Mouse (Mus musculus) limb, embryonic 14.5 days (tissue): ENCODE measurements at regions not wholly inside any gene's neighbourhood (a gene's known extent, or its start where the extent isn't known, plus 50 kb on each side); places are given as distances from the start of the nearest gene placed in this dataset.
"Not testable (repeated sequence)": the region's sequence is repeated elsewhere in the genome, so short reads cannot be mapped to it uniquely, and the experiment has no call there.

Experiments
- ATAC-seq: fragments of 200-750 bp; cut with Nextera tagmentation; 2 replicates; pipeline ENCODE4 v1.8.0; 2017; ENCODE audit warnings: low read depth, moderate number of reproducible peaks, moderate TSS enrichment; ENCODE audit not compliant: low FRiP score
- DNase-seq: peaks from one replicate; pipeline ENCODE4 v3.0.0-alpha.2; 2015; ENCODE audit warnings: low spot score
- H3K27ac ChIP-seq: fragments of 300-500 bp; sonication (generic); replicated peaks from 2 replicates; pipeline ENCODE4 v1.5.1; 2014; ENCODE audit warnings: low read depth, mild to moderate bottlenecking, low read length, moderate library complexity, mixed read lengths
- H3K27me3 ChIP-seq: fragments of 300-500 bp; sonication (generic); 2 replicates; pipeline ENCODE4 v1.6.1; 2014; ENCODE audit warnings: low read length, mixed read lengths; ENCODE audit not compliant: control insufficient read depth, insufficient read depth
- H3K36me3 ChIP-seq: fragments of 300-500 bp; sonication (generic); 2 replicates; pipeline ENCODE4 v1.6.1; 2014; ENCODE audit warnings: mild to moderate bottlenecking, low read length, moderate library complexity, mixed read lengths; ENCODE audit not compliant: control insufficient read depth, insufficient read depth
- H3K4me1 ChIP-seq: fragments of 300-500 bp; sonication (generic); 2 replicates; pipeline ENCODE4 v1.6.1; 2014; ENCODE audit warnings: antibody characterized with exemption, low read length, mixed read lengths; ENCODE audit not compliant: control insufficient read depth, insufficient read depth
- H3K4me2 ChIP-seq: fragments of 300-500 bp; sonication (generic); replicated peaks from 2 replicates; pipeline ENCODE4 v1.6.1; 2014; ENCODE audit warnings: low read depth, mild to moderate bottlenecking, low read length, moderate library complexity; ENCODE audit not compliant: severe bottlenecking
- H3K4me3 ChIP-seq: fragments of 300-500 bp; sonication (generic); replicated peaks from 2 replicates; pipeline ENCODE4 v1.5.1; 2014; ENCODE audit warnings: low read length
- H3K9ac ChIP-seq: fragments of 300-500 bp; sonication (generic); 2 replicates; pipeline ENCODE4 v1.6.1; 2014; ENCODE audit warnings: mild to moderate bottlenecking, low read depth, low read length, moderate library complexity; ENCODE audit not compliant: severe bottlenecking
- H3K9me3 ChIP-seq: fragments of 300-500 bp; sonication (generic); 2 replicates; pipeline ENCODE4 v1.6.1; 2016; ENCODE audit warnings: low read length; ENCODE audit not compliant: control insufficient read depth
- POLR2A ChIP-seq: fragments of 200-500 bp; IDR thresholded peaks from 2 replicates; pipeline ENCODE4 v1.8.0; 2012; ENCODE audit warnings: inconsistent platforms, mild to moderate bottlenecking, moderate library complexity, borderline replicate concordance; ENCODE audit not compliant: insufficient read depth, insufficient read length; ENCODE audit errors: extremely low read depth
- WGBS: fragments of 180-500 bp; shearing (Covaris S2); extraction: QIAGEN DNeasy Blood & Tissue Kit; methylation state at CpG from one replicate; pipeline ENCODE4 v1.1.7; 2014; 5-methylcytosine and 5-hydroxymethylcytosine counted together

DNA sequence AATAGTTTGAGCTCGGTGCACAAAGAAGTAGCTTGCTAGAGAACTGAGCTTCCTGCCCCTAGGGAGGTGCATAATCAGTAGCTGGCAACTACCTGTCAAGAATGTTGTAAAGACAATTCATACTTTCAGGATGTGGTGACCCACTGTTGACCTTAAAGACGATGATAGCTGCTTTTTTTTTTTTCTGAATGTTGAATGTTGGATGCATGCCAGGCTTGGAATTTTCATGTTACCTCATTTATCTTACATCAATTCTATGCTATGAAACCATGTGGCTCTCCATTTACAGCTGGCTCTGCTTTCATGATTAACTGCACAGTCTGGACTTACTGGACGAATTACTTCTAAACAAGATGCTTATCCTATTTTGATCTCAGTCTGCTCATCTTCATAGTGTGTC lies 143.2 kb upstream of the Cldn34b3 start:
- H3K27me3 ChIP-seq = no peaks in the 10 kb centered on the region
- no peaks in the 10 kb centered on the region for H3K9me3 ChIP-seq
- 36% methylated on average over 3 of the region's 3 CpGs for WGBS
- no peak overlapping the region for H3K4me3 ChIP-seq
- H3K9ac ChIP-seq = no peak overlapping the region
- no peaks in the 10 kb centered on the region for H3K36me3 ChIP-seq
- ATAC-seq (no peak), DNase-seq (peak; percentile 36)
- no peak overlapping the region for H3K4me2 ChIP-seq
- no peak overlapping the region for H3K27ac ChIP-seq
- H3K4me1 ChIP-seq = no peaks in the 10 kb centered on the region
- no peak for TF ChIP-seq POLR2A

DNA sequence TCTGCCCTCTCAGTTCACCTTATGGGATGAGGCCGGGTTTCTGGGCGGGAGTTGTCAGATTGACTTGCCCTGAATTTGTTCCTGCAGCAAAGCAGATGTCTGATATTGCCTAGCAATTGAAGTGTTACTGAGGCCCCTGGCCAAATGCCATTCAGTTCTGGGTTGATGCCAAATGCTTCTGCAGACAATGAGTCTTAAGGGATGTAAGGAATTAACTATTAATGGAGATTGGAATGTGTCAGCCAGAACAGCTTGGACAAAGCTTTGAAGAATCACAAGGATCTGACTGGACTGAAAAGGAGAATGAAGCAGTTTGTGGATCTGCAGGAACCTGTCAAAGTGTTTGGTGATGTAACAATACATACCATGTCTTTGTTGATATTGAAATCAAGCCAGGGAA lies 140.7 kb upstream of the Cldn34b3 start:
- no peak overlapping the region for H3K4me3 ChIP-seq
- no peak for TF ChIP-seq POLR2A
- no peaks in the 10 kb centered on the region for H3K27me3 ChIP-seq
- H3K4me2 ChIP-seq = no peak overlapping the region
- H3K36me3 ChIP-seq = no peaks in the 10 kb centered on the region
- no peaks in the 10 kb centered on the region for H3K4me1 ChIP-seq
- no peak for ATAC-seq
- H3K9me3 ChIP-seq = no peaks in the 10 kb centered on the region
- H3K27ac ChIP-seq = no peak overlapping the region
- DNase-seq = peak; percentile 66
- no peak overlapping the region for H3K9ac ChIP-seq
- 25% methylated on average over 2 of the region's 2 CpGs for WGBS

DNA sequence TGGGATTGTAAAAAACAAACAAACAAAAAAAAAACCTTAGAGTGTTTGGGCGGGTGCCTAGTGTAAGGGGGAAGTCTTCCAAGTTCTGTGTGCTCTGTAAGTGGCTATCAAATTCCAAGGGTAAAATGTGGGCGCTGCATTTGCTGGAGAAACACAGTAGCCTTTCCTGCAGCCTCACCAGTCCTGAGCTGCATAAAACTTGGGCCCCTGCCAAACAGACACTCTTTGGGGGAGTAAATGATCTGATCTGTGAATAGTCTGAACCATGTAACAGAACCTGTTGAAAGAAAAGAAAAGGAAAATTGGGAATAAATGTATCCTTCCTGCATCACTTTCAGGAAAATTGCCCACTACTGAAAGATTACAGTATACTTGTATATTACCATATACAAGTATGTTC lies 126.4 kb upstream of the Cldn34b3 start:
- no peak overlapping the region for H3K27ac ChIP-seq
- no peaks in the 10 kb centered on the region for H3K27me3 ChIP-seq
- H3K4me3 ChIP-seq = no peak overlapping the region
- DNase-seq (peak; percentile 29), ATAC-seq (no peak)
- no peaks in the 10 kb centered on the region for H3K4me1 ChIP-seq
- no peak for TF ChIP-seq POLR2A
- no peaks in the 10 kb centered on the region for H3K36me3 ChIP-seq
- H3K9ac ChIP-seq = no peak overlapping the region
- no peak overlapping the region for H3K4me2 ChIP-seq
- H3K9me3 ChIP-seq = no peaks in the 10 kb centered on the region
- WGBS = 27% methylated on average over 2 of the region's 2 CpGs

DNA sequence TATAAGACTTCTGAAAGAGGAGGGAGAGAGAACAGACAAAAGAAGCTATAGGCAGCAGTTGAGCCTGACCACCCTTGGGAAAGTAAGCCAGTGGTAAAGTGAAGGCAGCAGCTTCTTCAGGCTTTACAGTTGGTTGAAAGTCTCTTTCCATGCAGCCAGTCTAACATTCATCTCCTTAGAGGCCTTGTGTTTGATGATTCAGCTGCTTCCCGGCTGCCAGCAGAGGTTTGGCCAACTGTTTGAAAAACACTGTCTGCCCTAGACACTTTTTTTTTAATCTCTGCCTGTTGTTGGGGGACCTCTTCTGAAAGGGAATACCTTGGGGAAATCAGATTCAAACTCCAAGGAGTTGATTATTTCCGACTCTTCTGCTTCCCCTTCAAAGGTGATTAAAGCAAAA lies 123.1 kb upstream of the Cldn34b3 start:
- H3K9me3 ChIP-seq = no peaks in the 10 kb centered on the region
- no peaks in the 10 kb centered on the region for H3K4me1 ChIP-seq
- DNase-seq = no peak
- H3K27me3 ChIP-seq = no peaks in the 10 kb centered on the region
- no peak overlapping the region for H3K4me3 ChIP-seq
- ATAC-seq = no peak
- 76% methylated on average over 2 of the region's 2 CpGs for WGBS
- no peak overlapping the region for H3K4me2 ChIP-seq
- H3K27ac ChIP-seq = no peak overlapping the region
- no peaks in the 10 kb centered on the region for H3K36me3 ChIP-seq
- TF ChIP-seq POLR2A = no peak
- H3K9ac ChIP-seq = no peak overlapping the region

DNA sequence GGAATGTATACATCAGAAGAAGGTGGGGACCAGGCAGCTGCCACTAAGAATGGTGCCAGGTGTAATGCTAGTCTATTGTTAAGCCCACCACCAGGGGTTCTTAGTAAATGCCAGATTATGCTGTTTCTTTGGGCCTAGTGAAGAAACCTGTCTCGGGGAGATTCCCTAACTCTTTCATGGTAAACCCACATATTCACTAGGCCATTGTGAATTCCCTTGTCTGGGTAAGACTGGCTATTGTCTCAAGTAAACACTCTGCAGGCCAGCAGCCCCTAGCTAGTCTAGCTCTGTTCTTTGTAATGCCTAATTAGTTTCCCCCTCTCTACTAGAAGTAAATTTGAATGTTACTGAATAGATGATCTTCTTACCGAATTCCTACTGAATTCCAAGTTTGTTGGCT lies 89.3 kb upstream of the Cldn34b3 start:
- H3K27ac ChIP-seq, H3K36me3 ChIP-seq, H3K9ac ChIP-seq, H3K9me3 ChIP-seq, H3K4me1 ChIP-seq, ATAC-seq, H3K4me2 ChIP-seq, H3K27me3 ChIP-seq, DNase-seq, H3K4me3 ChIP-seq: not testable (repeated sequence)
- WGBS = 93% methylated on average over 2 of the region's 2 CpGs

DNA sequence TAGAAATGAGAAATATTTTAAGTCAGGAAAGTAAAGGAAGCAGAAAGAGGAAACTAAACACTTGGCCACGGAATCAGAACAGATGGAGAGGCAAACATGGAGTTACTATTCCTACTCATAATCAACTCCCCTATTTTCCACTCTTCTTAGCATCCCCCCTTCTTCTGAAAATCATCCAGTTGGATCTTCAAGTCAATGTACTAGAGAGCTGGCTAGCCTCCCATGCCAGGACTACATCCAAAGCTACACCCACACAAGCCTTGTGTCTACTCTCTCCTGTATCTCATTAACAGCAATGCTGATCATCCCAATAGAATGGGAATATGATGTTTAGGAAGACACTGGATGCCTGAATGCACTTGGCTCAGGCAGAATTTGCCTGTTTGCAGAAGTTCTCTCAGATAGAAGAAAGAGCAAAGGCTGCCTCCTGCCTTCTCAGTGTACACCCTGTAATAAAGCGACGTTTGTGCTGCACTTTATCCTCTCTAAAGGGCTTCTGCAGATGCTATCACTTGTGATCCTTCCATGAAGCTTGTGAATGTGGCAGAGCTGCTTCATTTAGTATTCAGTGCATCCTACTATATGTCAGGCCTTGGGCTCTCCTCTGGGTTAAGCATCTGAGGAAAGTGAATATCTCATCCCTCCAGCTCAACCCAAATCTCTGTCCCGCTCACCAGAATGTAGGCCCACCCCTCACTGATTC lies 82.5 kb upstream of the Cldn34b3 start:
- ATAC-seq (no peak), DNase-seq (no peak)
- no peak for TF ChIP-seq POLR2A
- Histone ChIP-seq H3K27ac (no peak overlapping the region), H3K4me2 (no peak overlapping the region), H3K27me3 (no peaks in the 10 kb centered on the region), H3K9me3 (no peaks in the 10 kb centered on the region), H3K9ac (no peak overlapping the region), H3K4me1 (no peaks in the 10 kb centered on the region), H3K36me3 (no peaks in the 10 kb centered on the region), H3K4me3 (no peak overlapping the region)
- WGBS = 80% methylated on average over 4 of the region's 4 CpGs
